Mouse (Mus musculus): ENCODE results near the gene F11. TPM values are rescaled to one million over a fixed set of nuclear protein-coding genes. Genes with fewer than 3 reads are reported as not detected.

F11 gene
- polyA plus RNA-seq, 1 experiment from 2014 or later, result not detected

DNA sequence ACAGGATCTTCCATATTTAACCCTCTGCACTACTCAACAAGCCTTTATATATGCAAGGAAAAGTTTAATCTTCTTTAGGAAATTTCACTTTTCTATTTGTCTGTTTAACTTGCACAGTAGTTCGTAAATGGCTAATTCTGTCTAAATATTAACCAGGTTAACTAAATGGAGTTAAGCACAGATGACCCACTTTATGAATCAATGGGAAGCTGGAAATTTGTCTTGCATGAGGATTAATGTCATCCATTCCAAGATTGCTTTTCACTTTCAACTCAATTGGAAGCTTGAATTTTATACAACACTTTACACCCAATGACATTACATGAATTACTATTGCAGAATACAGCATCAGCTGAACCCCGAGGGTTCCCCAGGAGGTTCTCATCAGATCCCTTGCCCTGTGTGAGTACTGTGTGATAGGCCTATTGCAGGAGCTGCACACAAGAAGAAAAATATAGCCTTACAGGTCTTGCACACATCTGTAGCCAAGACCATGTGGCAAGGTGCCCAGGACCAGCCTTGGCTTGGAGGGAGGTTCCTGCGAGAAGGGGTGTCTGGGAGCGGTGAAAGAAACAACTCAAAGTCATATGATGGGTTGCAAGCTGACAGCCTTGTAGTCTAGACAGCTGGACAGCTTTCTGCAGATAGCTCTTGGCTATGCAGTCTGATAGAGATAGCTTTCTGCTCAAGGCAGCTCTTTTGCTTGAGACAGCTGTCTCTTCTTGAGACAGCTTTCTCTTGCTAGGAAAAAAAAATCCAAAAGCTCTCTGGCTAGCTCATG is 6.0 kb upstream of the F11 start:
- Histone ChIP-seq H3K27ac (replicated peaks) (no peak overlapping the region), H3K4me1 (no peaks in the 10 kb centered on the region), H3K9me3 (replicated peaks) (peaks cover 12% of the 10 kb centered on the region; the same call in 1 of the 2 replicates), H3K36me3 (no peaks in the 10 kb centered on the region), H3K4me3 (no peak overlapping the region), H3K27me3 (ENCODE audit: low read depth, poor library complexity, severe bottlenecking) (no peaks in the 10 kb centered on the region)
- no peak for DNase-seq (ENCODE audit: low spot score)
- 89% methylated on average over 4 of the region's 4 CpGs for WGBS

- Histone ChIP-seq H3K36me3 (no peaks in the 10 kb centered on the region), H3K4me1 (no peaks in the 10 kb centered on the region), H3K9me3 (replicated peaks) (peaks cover 12% of the 10 kb centered on the region; the same call in 1 of the 2 replicates), H3K27me3 (ENCODE audit: low read depth, poor library complexity, severe bottlenecking) (no peaks in the 10 kb centered on the region), H3K4me3 (no peak overlapping the region), H3K27ac (replicated peaks) (no peak overlapping the region)
- no peak for DNase-seq (ENCODE audit: low spot score)
- 71% methylated on average over 8 of the region's 8 CpGs for WGBS
Measured at GRCm38 (mm10) chr8:45266993-45267392, 5.2 kb upstream of the F11 start.

- Histone ChIP-seq H3K36me3 (no peaks in the 10 kb centered on the region), H3K4me1 (no peaks in the 10 kb centered on the region), H3K27me3 (ENCODE audit: low read depth, poor library complexity, severe bottlenecking) (no peaks in the 10 kb centered on the region), H3K27ac (replicated peaks) (no peak overlapping the region), H3K4me3 (no peak overlapping the region), H3K9me3 (replicated peaks) (peaks cover 12% of the 10 kb centered on the region; the same call in 1 of the 2 replicates)
- WGBS, result 91% methylated on average over 4 of the region's 4 CpGs
- no peak for DNase-seq (ENCODE audit: low spot score)
Measured at GRCm38 (mm10) chr8:45264918-45265317, 3.1 kb upstream of the F11 start.

DNA sequence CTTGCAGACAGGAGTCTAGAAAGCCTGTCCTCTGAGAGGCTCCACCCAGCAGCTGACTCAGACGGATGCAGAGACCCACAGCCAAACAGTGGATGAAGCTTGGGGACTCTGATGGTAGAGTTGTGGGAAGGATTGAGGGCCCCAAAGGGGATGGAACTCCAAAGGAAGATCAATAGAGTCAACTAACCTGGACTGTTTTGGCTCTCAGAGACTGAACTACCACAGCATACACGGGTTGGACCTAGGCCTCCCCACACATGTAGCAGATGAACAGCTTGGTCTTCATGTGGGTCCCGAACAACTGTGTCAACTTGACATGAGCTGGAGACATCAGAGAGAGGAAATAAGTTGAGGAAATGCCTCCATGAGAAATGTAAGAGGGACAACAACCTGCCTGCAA is 1.0 kb upstream of the F11 start:
- Histone ChIP-seq H3K27ac (replicated peaks) (no peak overlapping the region), H3K36me3 (no peaks in the 10 kb centered on the region), H3K4me3 (no peak overlapping the region), H3K4me1 (no peaks in the 10 kb centered on the region), H3K9me3 (replicated peaks) (peaks cover 12% of the 10 kb centered on the region; the same call in 1 of the 2 replicates), H3K27me3 (ENCODE audit: low read depth, poor library complexity, severe bottlenecking) (no peaks in the 10 kb centered on the region)
- no peak for DNase-seq (ENCODE audit: low spot score)
- 83% methylated on average over 3 of the region's 3 CpGs for WGBS

GRCm38 (mm10) chr8:45258421-45258820 is 3.4 kb downstream of the F11 start:
- Histone ChIP-seq H3K4me1 (no peaks in the 10 kb centered on the region), H3K27ac (replicated peaks) (no peak overlapping the region), H3K4me3 (no peak overlapping the region), H3K9me3 (replicated peaks) (no peaks in the 10 kb centered on the region), H3K27me3 (ENCODE audit: low read depth, poor library complexity, severe bottlenecking) (no peaks in the 10 kb centered on the region), H3K36me3 (no peaks in the 10 kb centered on the region)
- DNase-seq (ENCODE audit: low spot score), result no peak
- 83% methylated on average over 8 of the region's 8 CpGs for WGBS

DNA sequence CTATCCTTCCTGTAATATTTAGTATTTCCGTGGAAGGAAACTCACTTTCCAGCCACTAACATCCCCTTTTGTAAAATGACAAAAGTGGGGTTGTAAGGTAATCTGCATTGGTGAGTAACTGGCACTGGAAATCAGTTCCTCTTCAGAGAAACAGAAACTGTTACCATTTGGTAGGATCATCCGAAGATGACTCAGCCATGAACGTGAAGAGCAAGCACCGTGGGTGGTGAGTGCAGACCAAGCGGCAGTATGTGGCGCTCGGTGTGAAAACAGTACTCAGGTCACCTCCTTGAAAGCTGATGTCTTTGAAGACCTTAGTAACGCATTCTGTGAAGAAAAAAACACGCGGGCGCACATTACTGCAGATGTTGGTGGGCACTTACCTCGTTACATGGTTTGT is 6.8 kb downstream of the F11 start:
- no peaks in the 10 kb centered on the region for H3K27me3 ChIP-seq (ENCODE audit: low read depth, poor library complexity, severe bottlenecking)
- WGBS, result 91% methylated on average over 12 of the region's 12 CpGs
- H3K4me3 ChIP-seq, result no peak overlapping the region
- no peak overlapping the region for H3K27ac ChIP-seq (replicated peaks)
- H3K36me3 ChIP-seq, result no peaks in the 10 kb centered on the region
- H3K4me1 ChIP-seq, result no peaks in the 10 kb centered on the region
- DNase-seq (ENCODE audit: low spot score), result no peak
- H3K9me3 ChIP-seq (replicated peaks), result no peaks in the 10 kb centered on the region

DNA sequence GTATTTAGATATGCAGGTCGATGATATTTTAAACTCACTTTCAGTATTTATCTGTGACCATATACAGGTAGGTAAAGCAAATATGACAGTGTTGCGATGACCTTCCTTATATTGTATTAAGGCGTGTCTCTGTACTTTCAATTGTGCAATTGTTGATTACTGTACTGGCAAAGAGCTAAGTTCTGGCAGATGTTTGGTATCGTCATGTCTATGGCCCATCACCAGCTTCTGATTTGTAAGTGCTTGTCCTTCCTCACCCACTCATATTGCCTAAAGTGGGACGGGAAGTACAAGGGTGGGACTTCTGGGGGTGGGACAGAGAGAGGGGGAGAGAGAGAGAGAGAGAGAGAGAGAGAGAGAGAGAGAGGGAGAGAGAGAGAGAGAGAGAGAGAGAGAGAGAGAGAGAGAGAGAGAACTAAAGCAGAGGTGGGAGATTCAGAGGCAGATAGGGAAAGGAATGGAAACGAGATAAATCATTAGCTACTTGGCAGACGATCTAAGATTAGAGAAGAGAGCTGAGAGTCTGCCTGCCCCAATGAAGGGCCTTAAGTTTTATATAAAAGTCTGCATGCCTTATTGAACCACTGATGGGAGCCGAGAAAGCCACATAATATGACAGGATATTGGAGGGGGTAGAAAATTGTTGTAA is 7.5 kb downstream of the F11 start:
- H3K4me1 ChIP-seq, result no peaks in the 10 kb centered on the region
- no peaks in the 10 kb centered on the region for H3K27me3 ChIP-seq (ENCODE audit: low read depth, poor library complexity, severe bottlenecking)
- DNase-seq (ENCODE audit: low spot score), result no peak
- H3K4me3 ChIP-seq, result no peak overlapping the region
- no peaks in the 10 kb centered on the region for H3K9me3 ChIP-seq (replicated peaks)
- 92% methylated on average over 8 of the region's 8 CpGs for WGBS
- no peaks in the 10 kb centered on the region for H3K36me3 ChIP-seq
- H3K27ac ChIP-seq (replicated peaks), result no peak overlapping the region

- Histone ChIP-seq H3K36me3 (no peaks in the 10 kb centered on the region), H3K4me1 (no peaks in the 10 kb centered on the region), H3K4me3 (no peak overlapping the region), H3K27ac (replicated peaks) (no peak overlapping the region), H3K27me3 (ENCODE audit: low read depth, poor library complexity, severe bottlenecking) (no peaks in the 10 kb centered on the region), H3K9me3 (replicated peaks) (no peaks in the 10 kb centered on the region)
- 95% methylated on average over 1 of the region's 1 CpGs for WGBS
- DNase-seq (ENCODE audit: low spot score), result no peak
Measured at GRCm38 (mm10) chr8:45253586-45253985, 8.2 kb downstream of the F11 start.

DNA sequence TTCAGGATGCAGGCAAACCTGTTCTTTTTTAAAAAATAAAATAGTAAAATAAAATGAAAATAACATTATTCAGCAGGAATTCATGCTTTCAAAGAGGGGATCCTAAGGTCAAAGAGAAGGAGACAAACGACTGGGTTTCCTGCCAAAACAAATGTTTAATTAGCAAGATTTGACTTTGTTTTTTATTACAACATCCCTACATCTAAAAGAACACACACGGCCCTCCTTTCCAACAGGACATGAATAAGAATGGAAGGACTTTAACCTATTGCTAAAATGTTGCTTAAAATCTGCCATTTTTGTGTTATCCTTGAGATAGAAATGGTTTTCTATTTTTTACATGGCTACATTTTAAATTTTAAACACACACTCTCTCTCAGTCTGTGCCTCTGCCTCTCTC is 8.7 kb downstream of the F11 start:
- Histone ChIP-seq H3K27ac (replicated peaks) (no peak overlapping the region), H3K36me3 (no peaks in the 10 kb centered on the region), H3K9me3 (replicated peaks) (no peaks in the 10 kb centered on the region), H3K4me1 (no peaks in the 10 kb centered on the region), H3K27me3 (ENCODE audit: low read depth, poor library complexity, severe bottlenecking) (no peaks in the 10 kb centered on the region), H3K4me3 (no peak overlapping the region)
- 76% methylated on average over 2 of the region's 2 CpGs for WGBS
- DNase-seq (ENCODE audit: low spot score), result no peak

DNA sequence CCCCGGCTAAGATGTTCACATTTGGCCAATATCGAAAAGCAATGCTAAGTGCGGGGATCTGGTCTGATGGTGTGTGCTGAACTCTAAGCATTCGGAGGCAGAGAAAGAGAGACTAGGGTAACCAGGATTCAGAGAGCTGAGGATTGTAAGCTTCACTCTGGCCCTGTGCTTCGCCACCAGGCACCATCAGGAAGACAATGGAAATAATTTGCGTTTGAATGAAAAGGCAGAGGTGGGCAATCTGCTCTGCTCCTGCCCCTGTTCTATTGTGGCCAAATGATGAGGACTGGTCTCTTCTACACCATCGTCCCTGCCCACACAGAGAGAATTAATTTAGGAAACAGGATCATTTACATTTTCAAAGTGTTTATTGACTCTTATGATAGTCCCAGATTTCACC is 15.5 kb downstream of the F11 start:
- Histone ChIP-seq H3K27ac (replicated peaks) (no peak overlapping the region; the same call in 1 of the 2 replicates), H3K27me3 (ENCODE audit: low read depth, poor library complexity, severe bottlenecking) (no peaks in the 10 kb centered on the region), H3K9me3 (replicated peaks) (no peaks in the 10 kb centered on the region), H3K4me3 (no peak overlapping the region), H3K4me1 (peaks cover 6% of the 10 kb centered on the region), H3K36me3 (no peaks in the 10 kb centered on the region)
- WGBS, result 33% methylated on average over 7 of the region's 7 CpGs
- no peak for DNase-seq (ENCODE audit: low spot score)

DNA sequence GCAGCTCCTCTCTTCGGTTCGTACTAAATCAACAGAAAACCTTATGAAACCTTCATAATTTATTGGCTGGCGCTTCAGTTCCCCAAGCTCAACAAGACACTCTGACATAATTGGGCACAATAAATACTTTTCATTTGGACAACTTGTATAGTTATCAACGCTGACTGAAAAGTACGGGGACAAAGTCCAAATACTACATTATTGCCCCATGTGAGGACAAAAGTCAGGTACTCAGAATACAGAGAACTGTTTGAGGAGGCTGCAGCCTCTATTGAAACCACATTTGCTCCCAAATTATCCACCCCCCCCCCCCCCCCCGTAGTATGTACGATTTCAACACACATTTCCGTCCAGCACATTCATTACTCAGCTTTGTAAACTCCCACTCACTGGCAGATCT is 22.5 kb downstream of the F11 start:
- Histone ChIP-seq H3K27me3 (ENCODE audit: low read depth, poor library complexity, severe bottlenecking) (no peaks in the 10 kb centered on the region), H3K27ac (replicated peaks) (no peak overlapping the region), H3K4me3 (no peak overlapping the region), H3K4me1 (peaks cover 6% of the 10 kb centered on the region; the same call in 1 of the 2 replicates), H3K9me3 (replicated peaks) (no peaks in the 10 kb centered on the region), H3K36me3 (no peaks in the 10 kb centered on the region)
- 91% methylated on average over 8 of the region's 8 CpGs for WGBS
- no peak for DNase-seq (ENCODE audit: low spot score)

DNA sequence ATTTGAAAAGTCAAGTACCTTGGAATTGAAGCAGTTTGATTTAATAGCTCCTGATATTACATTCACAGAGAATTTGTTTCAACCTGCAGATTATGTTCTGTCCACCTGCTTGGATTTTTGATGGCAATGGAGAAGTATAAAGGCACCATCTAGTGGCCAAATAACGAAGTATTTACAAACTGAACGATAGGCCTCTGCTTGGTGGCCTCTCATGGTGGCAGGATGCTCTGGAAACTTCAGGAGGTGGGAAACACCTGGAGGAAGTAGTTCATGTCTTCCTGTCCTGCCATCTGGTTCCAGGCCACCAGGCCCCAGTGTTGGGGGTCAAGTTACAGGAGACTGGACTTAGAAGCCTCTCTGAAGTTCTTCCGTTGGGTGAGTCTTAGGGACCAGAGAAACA is 23.5 kb downstream of the F11 start:
- WGBS, result 32% methylated on average over 3 of the region's 3 CpGs
- Histone ChIP-seq H3K9me3 (replicated peaks) (no peaks in the 10 kb centered on the region), H3K36me3 (no peaks in the 10 kb centered on the region), H3K27me3 (ENCODE audit: low read depth, poor library complexity, severe bottlenecking) (no peaks in the 10 kb centered on the region), H3K4me3 (no peak overlapping the region), H3K4me1 (peaks cover 6% of the 10 kb centered on the region; the same call in 1 of the 2 replicates), H3K27ac (replicated peaks) (no peak overlapping the region)
- no peak for DNase-seq (ENCODE audit: low spot score)

DNA sequence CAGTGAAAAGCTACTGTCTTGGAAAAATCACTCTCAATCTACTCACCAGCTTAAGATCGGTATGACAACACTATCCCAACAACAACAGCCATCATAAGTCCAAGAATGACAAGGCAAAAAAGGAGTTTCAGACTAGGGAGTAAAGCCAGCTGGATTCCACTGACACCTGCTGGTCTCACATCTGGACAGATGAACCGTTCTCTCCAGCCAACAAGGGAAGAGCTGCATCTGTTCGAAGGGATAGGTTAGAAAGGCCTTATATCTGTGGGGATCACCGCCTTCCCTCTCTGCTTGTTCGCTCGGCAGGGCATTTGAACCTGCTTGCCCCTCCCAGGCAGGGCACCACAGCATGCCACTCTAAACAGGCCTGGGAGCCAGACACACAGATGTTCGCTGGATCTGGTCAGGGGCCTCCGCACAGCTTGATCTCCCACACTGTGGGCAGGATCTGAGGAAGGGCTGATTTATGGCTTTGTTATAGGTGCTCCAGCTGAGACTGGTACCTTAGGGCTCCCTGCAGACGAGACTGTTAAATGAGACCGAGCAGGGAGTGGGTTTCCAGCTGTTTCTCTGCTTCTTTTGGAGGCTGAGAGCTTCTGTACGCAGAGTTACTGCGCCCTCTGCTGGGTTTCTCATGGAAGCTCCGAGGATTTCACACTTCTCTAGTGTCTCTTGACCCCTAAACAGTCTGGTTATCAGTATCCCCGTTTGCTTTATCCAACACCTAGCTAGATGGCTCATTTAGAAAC is 25.5 kb downstream of the F11 start:
- Histone ChIP-seq H3K4me1 (peaks cover 14% of the 10 kb centered on the region), H3K9me3 (replicated peaks) (no peaks in the 10 kb centered on the region), H3K36me3 (no peaks in the 10 kb centered on the region), H3K4me3 (0 out of 2 replicates have a peak overlapping the region, but pooled peaks have one; percentile 21), H3K27ac (replicated peaks) (no peak overlapping the region), H3K27me3 (ENCODE audit: low read depth, poor library complexity, severe bottlenecking) (no peaks in the 10 kb centered on the region)
- 26% methylated on average over 14 of the region's 14 CpGs for WGBS
- DNase-seq (ENCODE audit: low spot score), result peak; percentile 63

Measured in midbrain, embryonic 10.5 days (tissue).